Mouse (Mus musculus): ENCODE data around the gene Zfp618.

GRCm38 (mm10) chr4:63089484-63089883, 124.1 kb downstream of the Zfp618 start:
- TF ChIP-seq CTCF (conservative IDR thresholded peaks at IDR 0.05; ENCODE audit: low read length) (no peak), NANOG (IDR thresholded peaks at IDR 0.05; ENCODE audit: borderline replicate concordance, low read length) (no peak), POU5F1 (IDR thresholded peaks at IDR 0.05; ENCODE audit: borderline replicate concordance, low read length) (no peak)
